Mouse (Mus musculus): ENCODE measurements at regions not wholly inside any gene's neighbourhood (a gene's known extent, or its start where the extent isn't known, plus 50 kb on each side); places are given as distances from the start of the nearest gene placed in this dataset.

GRCm38 (mm10) chr3:149333607-149334006 is 343.3 kb upstream of the Adgrl2 start:
- DNase-seq (ENCODE audit: extremely low spot score in 1 of 2, low spot score in 1 of 2): no peak

- no peak for DNase-seq (ENCODE audit: extremely low spot score in 1 of 2, low spot score in 1 of 2)
These were observed 342.8 kb upstream of the Adgrl2 start for GRCm38 (mm10) chr3:149333131-149333530.

- DNase-seq (ENCODE audit: extremely low spot score in 1 of 2, low spot score in 1 of 2): no peak
These were observed 341.8 kb upstream of the Adgrl2 start for GRCm38 (mm10) chr3:149332105-149332504.

GRCm38 (mm10) chr3:149331251-149331960 is 341.1 kb upstream of the Adgrl2 start:
- DNase-seq (ENCODE audit: extremely low spot score in 1 of 2, low spot score in 1 of 2): no peak

DNA sequence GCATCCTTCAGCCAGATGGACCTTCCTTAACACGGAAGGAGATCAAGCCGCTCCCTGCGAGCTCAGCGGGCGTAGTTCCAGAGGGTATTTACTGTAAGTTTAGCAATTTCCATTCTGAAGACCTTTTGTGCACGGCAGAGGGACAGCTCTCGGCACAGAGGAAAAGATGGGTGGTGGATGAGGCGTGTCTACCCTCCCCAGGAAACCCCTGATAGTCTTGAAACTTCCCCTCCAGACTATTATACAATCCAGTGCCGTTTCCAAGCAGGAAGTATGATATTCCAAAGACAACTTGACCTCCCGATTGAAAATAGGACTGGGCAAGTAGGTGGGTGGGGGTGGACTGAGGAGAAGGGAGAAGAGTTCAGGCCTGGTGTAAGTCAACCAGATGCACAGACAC is 340.4 kb upstream of the Adgrl2 start:
- no peak for DNase-seq (ENCODE audit: extremely low spot score in 1 of 2, low spot score in 1 of 2)

GRCm38 (mm10) chr3:149330041-149330440 is 339.7 kb upstream of the Adgrl2 start:
- DNase-seq (ENCODE audit: extremely low spot score in 1 of 2, low spot score in 1 of 2): no peak

GRCm38 (mm10) chr3:149329615-149330014 is 339.3 kb upstream of the Adgrl2 start:
- no peak for DNase-seq (ENCODE audit: extremely low spot score in 1 of 2, low spot score in 1 of 2)

DNA sequence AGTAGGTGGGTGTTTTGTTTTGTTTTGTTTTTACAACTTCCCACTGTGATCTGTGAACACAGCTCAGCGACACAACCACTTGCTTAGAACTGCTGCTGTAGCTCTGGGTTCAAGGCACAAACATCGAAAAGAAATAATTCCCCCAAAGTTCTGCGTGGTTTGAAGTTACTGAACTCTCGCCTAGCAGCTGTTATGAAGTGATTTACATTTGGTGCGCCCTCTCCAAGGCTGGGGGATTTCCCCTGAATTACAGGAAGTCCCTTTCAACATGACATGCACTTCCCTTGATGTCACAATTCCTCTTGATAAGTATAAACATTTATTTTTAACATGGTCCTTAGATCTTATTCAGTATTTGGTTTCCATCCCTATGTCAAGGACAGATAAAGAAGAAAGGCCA is 336.3 kb upstream of the Adgrl2 start:
- no peak for DNase-seq (ENCODE audit: extremely low spot score in 1 of 2, low spot score in 1 of 2)

GRCm38 (mm10) chr3:149324088-149324487 is 333.7 kb upstream of the Adgrl2 start:
- no peak for DNase-seq (ENCODE audit: extremely low spot score in 1 of 2, low spot score in 1 of 2)

- DNase-seq (ENCODE audit: extremely low spot score in 1 of 2, low spot score in 1 of 2): no peak
These were observed 328.4 kb upstream of the Adgrl2 start for GRCm38 (mm10) chr3:149318728-149319127.

- DNase-seq (ENCODE audit: extremely low spot score in 1 of 2, low spot score in 1 of 2): no peak
These were observed 323.9 kb upstream of the Adgrl2 start for GRCm38 (mm10) chr3:149314258-149314657.

DNA sequence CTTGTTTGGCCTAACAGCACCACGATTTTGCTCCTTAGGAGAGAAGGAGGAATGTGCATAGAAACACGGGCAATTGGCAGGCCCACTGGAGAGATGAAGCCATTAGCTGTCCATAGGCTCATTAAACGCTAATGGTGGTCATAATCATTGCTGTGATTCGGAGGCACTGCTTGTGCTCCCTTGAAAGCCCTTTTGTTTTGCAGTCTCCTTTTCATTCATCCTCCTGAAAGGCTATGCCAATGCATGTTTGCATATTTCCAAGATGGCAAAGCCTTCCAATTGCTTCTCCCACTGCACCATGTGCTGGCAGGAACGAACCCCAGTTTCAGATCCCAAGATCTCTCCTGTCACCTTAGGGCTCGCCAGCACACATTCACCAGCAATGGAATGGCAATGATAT is 322.9 kb upstream of the Adgrl2 start:
- DNase-seq (ENCODE audit: extremely low spot score in 1 of 2, low spot score in 1 of 2): no peak

DNA sequence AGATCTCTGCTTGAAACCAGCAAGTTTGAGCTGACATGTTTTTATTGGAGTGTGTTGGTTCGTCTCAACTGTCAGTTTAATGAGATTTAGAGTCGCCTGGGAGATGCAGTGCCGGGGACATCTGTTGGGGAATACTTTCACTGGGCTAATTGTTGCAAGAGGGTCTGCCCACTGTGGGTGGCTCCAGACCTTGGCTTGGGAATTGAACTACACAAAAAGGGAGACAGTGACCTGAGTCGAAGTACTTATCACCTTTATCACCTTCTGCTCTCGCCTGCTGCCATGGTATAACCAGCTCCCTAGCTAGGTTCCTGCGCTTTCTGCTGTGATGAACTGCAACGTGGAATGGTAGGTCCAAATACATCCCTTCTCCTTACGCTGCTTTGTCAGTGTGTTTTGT is 321.2 kb upstream of the Adgrl2 start:
- DNase-seq (ENCODE audit: extremely low spot score in 1 of 2, low spot score in 1 of 2): no peak

GRCm38 (mm10) chr3:149306709-149307108 is 316.4 kb upstream of the Adgrl2 start:
- DNase-seq (ENCODE audit: extremely low spot score in 1 of 2, low spot score in 1 of 2): no peak

DNA sequence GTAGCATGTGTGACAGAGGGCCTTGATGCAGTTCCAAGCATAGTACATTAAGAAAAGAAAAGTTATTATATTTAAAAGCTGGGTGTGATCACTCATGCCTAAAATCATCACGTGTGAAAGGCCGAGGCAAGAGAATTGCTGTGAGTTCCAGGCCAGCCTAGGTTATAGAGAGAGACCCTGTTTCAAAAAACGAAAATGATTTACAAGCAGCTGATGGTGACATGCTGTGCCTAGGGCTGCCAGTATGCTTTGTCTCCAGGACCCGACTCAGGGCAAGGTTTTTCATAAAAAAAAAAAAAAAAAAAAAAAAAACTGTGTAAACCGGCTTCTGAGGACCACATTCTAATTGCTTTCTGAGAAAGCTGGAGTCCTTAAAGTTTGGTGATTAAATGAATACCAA is 315.9 kb upstream of the Adgrl2 start:
- no peak for DNase-seq (ENCODE audit: extremely low spot score in 1 of 2, low spot score in 1 of 2)

DNA sequence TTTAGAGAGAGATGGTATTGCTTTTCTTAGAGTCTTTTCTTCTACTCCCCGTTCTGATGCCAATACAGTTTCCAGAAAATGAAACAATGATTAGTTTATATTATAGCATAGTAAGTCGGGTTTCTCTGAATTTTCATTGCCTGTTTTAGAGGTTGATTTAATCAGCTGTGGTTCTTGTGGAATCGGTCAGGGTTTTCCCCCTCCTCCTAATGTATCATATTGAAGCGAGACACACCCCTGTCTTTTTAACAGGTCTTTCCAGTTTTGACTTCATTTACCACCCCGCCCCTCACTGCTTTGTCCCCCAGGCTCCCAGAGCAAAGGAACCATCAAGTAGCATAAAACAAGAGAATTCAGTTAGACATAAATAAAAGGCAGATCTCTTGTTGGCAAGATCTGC is 315.1 kb upstream of the Adgrl2 start:
- no peak for DNase-seq (ENCODE audit: extremely low spot score in 1 of 2, low spot score in 1 of 2)

GRCm38 (mm10) chr3:149305011-149305413 is 314.7 kb upstream of the Adgrl2 start:
- DNase-seq (ENCODE audit: extremely low spot score in 1 of 2, low spot score in 1 of 2): no peak

DNA sequence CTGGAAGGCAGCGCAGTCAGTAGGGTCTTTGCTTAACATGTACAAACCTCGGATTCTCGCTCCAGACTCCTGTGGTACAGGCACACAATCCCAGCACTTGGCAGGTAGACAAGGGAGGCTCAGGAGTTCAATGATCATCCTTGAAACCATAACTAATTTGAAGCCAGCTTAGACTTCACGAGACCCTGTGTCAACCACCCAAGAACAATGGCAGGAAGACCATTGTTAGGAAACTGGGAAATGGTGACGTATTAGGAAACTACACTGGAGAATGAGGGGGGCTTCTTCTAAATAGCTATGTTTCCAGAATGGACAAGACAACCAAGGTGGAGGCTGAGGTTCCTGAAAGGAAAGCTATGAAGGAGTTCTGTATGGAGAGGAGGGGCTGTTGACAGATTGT is 313.1 kb upstream of the Adgrl2 start:
- DNase-seq (ENCODE audit: extremely low spot score in 1 of 2, low spot score in 1 of 2): no peak

DNA sequence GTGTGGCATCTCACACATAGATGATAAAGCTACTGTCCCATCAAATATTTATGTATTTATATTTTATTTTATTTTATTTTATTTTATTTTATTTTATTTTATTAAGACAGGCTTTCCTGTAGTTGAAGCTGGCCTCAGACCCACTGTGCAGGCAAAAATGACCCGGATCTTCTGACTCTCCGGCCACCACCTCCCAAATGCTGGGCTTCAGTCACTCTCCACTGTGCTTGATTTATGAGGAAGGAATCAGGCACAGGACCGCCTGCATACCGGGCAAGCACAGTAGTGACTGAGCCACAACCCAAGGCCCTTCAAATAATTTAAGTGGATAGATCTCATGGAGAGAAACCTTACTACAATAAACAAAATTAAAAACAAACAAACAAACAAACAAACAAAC is 309.6 kb upstream of the Adgrl2 start:
- DNase-seq (ENCODE audit: extremely low spot score in 1 of 2, low spot score in 1 of 2): no peak

DNA sequence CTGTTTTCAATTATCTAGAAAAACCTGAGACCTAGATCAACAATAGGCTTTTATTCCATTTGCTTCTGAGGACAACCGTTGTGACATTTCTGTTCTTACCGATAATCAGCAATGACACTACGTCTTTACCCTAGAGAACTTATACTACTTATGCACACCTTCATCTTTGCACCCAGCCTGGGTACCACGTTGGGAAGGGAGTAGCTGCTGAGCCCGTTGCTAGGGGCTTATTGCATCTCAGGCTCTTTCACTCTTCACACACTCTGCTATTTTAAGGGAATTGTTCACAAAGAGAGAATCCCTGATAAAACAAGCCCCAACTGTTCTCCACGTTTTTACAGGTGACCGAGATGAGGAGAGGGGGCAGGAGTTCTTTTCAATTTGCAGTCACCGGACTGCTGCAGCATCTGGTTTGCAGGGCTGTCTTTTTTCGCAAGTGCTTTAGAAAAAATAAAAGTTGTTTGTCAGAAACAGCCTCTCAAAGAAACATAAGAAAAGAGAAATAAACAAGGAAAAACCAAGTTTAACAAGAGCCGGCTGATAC is 306.1 kb upstream of the Adgrl2 start:
- no peak for DNase-seq (ENCODE audit: extremely low spot score in 1 of 2, low spot score in 1 of 2)

GRCm38 (mm10) chr3:149295942-149296341 is 305.6 kb upstream of the Adgrl2 start:
- DNase-seq (ENCODE audit: extremely low spot score in 1 of 2, low spot score in 1 of 2): no peak

- no peak for DNase-seq (ENCODE audit: extremely low spot score in 1 of 2, low spot score in 1 of 2)
These were observed 305.0 kb upstream of the Adgrl2 start for GRCm38 (mm10) chr3:149295257-149295831.
